Mouse (Mus musculus): ENCODE data around the gene Alox8.

Alox8 gene

GRCm38 (mm10) chr11:69197743-69198142, at the start of gene Alox8:
Alox8 (minus strand) TSS chr11:69197843.
- DNase-seq (ENCODE audit: low spot score) = no peak

- no peak for DNase-seq (ENCODE audit: low spot score)
These were observed 48.0 kb upstream of the Alox8 start for GRCm38 (mm10) chr11:69245643-69246042.

GRCm38 (mm10) chr11:69244911-69245310, 47.3 kb upstream of the Alox8 start:
- peak; percentile 72 for DNase-seq (ENCODE audit: low spot score)

GRCm38 (mm10) chr11:69236926-69237260, 39.2 kb upstream of the Alox8 start, which contains the start of gene Gucy2e:
Gucy2e (minus strand) TSS chr11:69237036.
- DNase-seq (ENCODE audit: low spot score) = no peak

- no peak for DNase-seq (ENCODE audit: low spot score)
These were observed 38.6 kb upstream of the Alox8 start for GRCm38 (mm10) chr11:69236061-69236925.

- DNase-seq (ENCODE audit: low spot score) = no peak
These were observed 37.8 kb upstream of the Alox8 start for GRCm38 (mm10) chr11:69235285-69236060.

GRCm38 (mm10) chr11:69233141-69233540, 35.5 kb upstream of the Alox8 start:
- DNase-seq (ENCODE audit: low spot score) = no peak

- DNase-seq (ENCODE audit: low spot score) = no peak
These were observed 32.8 kb upstream of the Alox8 start for GRCm38 (mm10) chr11:69230420-69230819.

GRCm38 (mm10) chr11:69225715-69226114, 28.1 kb upstream of the Alox8 start:
- DNase-seq (ENCODE audit: low spot score) = peak; percentile 47

GRCm38 (mm10) chr11:69223101-69223500, 25.5 kb upstream of the Alox8 start:
- DNase-seq (ENCODE audit: low spot score) = peak; percentile 10

GRCm38 (mm10) chr11:69221070-69221469, 23.4 kb upstream of the Alox8 start:
- peak; percentile 14 for DNase-seq (ENCODE audit: low spot score)

GRCm38 (mm10) chr11:69218661-69219060, 21.0 kb upstream of the Alox8 start:
- no peak for DNase-seq (ENCODE audit: low spot score)

GRCm38 (mm10) chr11:69217411-69217810, 19.8 kb upstream of the Alox8 start:
- DNase-seq (ENCODE audit: low spot score) = no peak

GRCm38 (mm10) chr11:69211431-69211830, 13.8 kb upstream of the Alox8 start:
- no peak for DNase-seq (ENCODE audit: low spot score)

GRCm38 (mm10) chr11:69202469-69203230, 5.0 kb upstream of the Alox8 start:
- peak; percentile 12 for DNase-seq (ENCODE audit: low spot score)

- DNase-seq (ENCODE audit: low spot score) = no peak
These were observed 2.6 kb upstream of the Alox8 start for GRCm38 (mm10) chr11:69200231-69200630.

GRCm38 (mm10) chr11:69199251-69199650, 1.6 kb upstream of the Alox8 start:
- DNase-seq (ENCODE audit: low spot score) = no peak

GRCm38 (mm10) chr11:69197194-69197593, 449 bp downstream of the Alox8 start:
- no peak for DNase-seq (ENCODE audit: low spot score)

- no peak for DNase-seq (ENCODE audit: low spot score)
These were observed 877 bp downstream of the Alox8 start for GRCm38 (mm10) chr11:69196766-69197165.

- DNase-seq (ENCODE audit: low spot score) = peak; percentile 66
These were observed 4.8 kb downstream of the Alox8 start for GRCm38 (mm10) chr11:69192840-69193239.

- no peak for DNase-seq (ENCODE audit: low spot score)
These were observed 11.7 kb downstream of the Alox8 start for GRCm38 (mm10) chr11:69185936-69186335.

GRCm38 (mm10) chr11:69185031-69185430, 12.6 kb downstream of the Alox8 start:
- DNase-seq (ENCODE audit: low spot score) = no peak
